Mouse (Mus musculus): Measurements from ENCODE around the gene Krtap28-13. TPM values are rescaled to one million over a fixed set of nuclear protein-coding genes. Genes with fewer than 3 reads are reported as not detected.

Krtap28-13 gene
- total RNA-seq, 1 experiment from 2014 or later = not detected

DNA sequence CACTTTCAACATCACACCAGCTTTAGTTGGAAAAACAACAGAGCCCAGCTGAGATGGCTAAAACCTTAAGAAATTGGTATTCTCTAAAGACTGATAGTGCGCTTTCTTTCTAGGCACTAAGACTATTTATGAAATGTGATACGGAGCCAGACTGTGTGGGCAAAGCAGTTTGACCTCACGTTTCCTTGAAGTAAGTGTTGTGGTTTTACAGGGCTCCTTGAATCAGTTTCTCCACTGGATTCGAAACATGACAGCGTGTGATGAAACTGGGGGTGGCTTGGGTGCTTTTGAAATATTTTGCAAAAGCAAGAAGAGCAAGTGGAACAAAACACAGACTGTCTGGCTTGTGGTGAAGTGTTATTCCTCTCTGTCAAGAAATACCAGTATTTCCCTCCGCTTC, 16.3 kb downstream of the Krtap28-13 start:
- ATAC-seq (replicated peaks; ENCODE audit: low read depth, poor library complexity, severe bottlenecking) = 0 out of 2 replicates have a peak, but pooled peaks have one; percentile 7

DNA sequence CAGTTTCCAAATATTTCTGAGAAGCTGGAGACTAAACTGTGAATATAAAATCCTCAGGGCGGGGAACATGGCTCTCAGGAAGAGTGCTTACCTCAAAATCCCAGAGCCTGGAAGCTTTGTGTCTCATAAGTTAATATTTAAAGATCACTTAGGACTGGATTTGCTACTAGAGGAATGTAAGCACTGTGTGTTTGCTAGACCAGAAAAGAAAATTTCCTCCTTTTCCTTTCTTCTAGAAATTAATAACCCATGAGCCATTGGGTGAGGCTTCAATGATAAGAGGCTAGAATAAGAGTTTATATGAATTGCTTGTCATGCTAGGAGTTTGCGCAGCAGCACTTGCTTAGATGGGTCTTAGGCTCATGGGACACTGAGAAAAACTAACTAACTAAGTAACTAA, 24.1 kb downstream of the Krtap28-13 start:
- no peak for ATAC-seq (replicated peaks; ENCODE audit: low read depth, poor library complexity, severe bottlenecking)

DNA sequence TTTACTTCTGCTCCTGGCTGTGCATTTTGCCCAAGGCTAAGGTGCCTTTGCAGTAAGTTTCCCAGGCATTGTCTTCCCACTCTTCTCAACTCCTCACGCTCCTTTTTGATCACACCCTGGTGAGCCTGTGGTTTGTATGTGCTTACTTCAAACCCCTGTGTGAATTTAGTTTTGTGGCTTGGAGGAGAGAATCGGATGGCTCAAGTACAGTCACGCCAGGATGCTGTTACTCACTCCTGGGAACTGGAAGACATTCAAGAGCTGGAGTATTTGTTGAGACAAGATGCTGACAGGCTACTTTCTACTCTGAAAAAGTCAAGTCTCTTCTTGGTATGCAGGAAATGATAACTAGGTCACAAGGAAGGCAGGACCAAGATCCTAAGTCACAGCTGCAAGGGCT, 30.5 kb downstream of the Krtap28-13 start:
- ATAC-seq (replicated peaks; ENCODE audit: low read depth, poor library complexity, severe bottlenecking) = no peak

DNA sequence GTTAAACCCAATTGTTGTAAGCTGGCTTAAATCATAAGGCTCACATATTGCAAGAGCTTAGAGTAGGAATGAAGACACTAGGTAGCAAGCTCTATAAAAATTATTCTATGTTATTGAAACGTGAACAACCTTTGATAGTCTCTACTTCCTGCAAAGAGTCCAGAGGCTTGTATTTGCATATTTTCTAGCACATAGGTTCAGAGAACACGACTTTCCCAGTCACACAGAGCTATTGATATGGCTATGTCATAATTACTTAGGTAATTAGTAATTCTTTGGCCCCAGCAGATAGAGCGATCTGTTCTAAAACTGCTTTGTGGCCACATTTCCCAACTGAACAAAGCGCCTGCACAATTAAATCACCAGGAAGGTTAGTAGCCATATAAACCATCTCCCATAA, 36.2 kb downstream of the Krtap28-13 start:
- ATAC-seq (replicated peaks; ENCODE audit: low read depth, poor library complexity, severe bottlenecking) = no peak

DNA sequence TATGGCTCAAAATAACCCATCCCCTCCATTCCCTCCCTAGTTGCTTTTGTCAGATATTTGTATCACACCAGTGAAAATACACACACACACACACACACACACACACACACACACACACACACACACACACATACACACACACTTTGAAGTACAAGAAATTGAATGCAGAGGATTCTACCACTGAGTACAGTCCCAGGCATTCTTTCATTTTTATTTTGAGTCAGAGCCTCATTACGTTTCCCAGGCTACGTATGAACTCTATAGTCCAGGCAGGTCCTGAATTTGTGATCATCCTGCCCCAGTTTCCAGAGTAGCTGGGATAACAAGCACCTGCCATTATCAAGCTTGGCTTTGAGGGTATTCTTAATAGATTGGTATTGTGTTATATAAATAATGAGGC, 38.4 kb downstream of the Krtap28-13 start:
- no peak for ATAC-seq (replicated peaks; ENCODE audit: low read depth, poor library complexity, severe bottlenecking)

DNA sequence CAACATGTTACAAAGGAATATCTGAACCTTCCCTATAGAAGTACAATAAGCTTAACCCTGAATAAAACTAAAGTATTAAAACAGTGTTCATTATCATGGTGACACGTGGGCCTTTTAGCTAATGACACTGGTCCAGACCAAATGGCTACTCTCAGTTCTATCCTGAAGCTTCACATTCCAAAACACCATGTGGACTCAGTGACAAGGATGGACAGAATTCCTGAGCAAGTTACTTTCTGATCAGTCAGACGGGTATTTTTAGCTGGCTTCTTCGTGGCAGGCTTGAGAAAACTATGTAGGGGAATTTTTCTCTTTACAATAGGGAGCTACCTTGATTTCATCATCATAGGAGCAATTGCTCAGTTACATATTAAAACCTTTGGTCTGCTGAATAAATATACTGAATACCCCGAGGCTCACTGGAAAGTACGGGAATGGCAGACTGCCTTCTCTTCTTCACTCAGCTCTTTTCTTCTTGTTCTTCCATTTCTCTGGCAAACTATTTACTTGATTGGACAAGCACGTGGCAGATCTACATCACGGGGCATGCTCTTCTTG, 38.9 kb downstream of the Krtap28-13 start:
- ATAC-seq (replicated peaks; ENCODE audit: low read depth, poor library complexity, severe bottlenecking) = no peak

DNA sequence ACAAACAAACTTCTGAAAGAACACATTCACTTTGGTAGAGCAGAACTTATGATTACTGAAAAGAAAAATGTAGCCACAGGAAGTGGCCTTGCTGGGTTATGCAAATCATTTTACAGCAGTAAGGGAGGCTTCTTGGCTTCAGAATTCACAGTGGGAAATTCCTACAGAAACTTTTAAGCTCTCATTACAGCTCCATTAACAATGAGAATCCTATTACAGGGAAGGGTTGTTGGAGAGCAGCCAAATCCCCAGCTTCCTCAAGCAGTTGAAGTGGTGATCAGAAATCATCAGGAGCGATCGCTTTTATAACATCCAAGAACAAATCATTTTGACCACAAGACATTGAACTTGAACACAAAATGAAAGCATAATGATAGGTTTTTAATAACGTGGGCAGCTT, 41.2 kb downstream of the Krtap28-13 start:
- no peak for ATAC-seq (replicated peaks; ENCODE audit: low read depth, poor library complexity, severe bottlenecking)

DNA sequence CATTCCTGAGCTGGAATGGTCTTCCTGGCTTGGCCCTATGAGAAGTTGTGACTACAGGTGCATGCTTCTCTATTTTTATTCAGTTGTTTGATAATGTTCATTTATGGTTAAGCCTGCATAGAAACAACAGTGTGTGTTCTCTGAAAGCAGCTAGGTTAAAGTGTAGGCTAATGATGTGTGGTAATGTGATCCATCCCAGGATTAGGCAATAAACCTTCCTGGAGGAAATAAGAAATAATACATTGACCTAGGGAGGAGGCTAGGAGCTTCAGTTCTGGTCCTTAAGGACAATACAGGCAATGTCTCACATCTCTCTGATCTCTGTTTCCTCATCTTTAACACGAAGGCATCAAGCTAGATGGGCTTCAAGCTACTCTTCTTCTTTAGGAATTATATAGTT, 44.7 kb downstream of the Krtap28-13 start:
- no peak for ATAC-seq (replicated peaks; ENCODE audit: low read depth, poor library complexity, severe bottlenecking)

DNA sequence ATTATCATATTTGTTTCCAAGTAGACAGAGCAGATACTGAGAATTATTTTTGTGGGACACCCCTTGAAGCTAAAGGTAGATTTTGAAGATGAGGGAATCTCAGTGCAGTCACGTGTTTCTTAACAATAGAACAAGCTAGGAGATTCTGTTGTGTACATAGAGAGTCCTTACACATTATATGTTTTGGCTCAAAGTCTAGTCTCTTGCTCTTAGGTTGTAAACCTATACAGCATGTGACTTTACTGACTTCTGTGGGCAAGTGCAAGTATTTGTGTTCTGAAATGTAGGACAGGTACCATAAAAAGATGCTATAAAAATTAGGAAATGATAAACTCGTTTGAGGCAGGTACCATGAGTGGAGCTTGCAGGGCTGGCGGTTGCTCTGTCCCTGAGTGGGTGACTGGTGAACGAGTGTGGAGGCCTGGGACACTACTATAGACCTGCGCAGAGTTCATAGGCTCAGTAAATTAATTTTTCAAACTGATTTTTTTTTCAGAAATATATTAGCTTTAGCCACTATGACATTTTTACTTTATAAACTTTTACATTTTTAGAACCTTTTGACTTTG, 46.8 kb downstream of the Krtap28-13 start:
- ATAC-seq (replicated peaks; ENCODE audit: low read depth, poor library complexity, severe bottlenecking) = no peak

DNA sequence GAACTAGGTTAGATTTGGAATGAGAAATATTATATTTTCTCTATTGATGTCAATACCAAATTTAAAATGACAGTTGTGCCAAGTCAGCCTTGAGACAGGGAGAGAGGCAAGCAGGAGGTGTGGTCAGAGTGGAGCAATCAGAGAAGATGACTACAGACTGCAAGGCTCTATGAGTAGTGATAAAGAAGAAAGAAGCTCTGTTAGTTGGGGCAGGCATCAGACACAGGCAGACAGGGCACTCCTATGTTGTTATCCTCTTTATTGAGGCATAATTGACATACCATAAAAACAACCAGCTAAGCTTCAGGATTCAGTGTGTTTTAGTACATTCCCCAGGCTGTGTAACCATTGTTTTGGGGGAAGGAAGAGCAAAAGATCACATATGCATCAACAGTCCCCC, 50.3 kb downstream of the Krtap28-13 start:
- ATAC-seq (replicated peaks; ENCODE audit: low read depth, poor library complexity, severe bottlenecking) = no peak

Other genes starting within 250 kb of the Krtap28-13 start
- gene Agfg1, start 221.4 kb upstream of the Krtap28-13 start, total RNA-seq (2017) = 32.1 and 33.8 TPM in 2 replicates
- gene A030005L19Rik, start 147.6 kb upstream of the Krtap28-13 start, total RNA-seq (2017) = not detected in 2 replicates
- not detected in 2 replicates for gene A030014E15Rik, start 136.0 kb upstream of the Krtap28-13 start, total RNA-seq (2017)
- not detected in 2 replicates for gene Gm6217, start 129.5 kb upstream of the Krtap28-13 start, total RNA-seq (2017)
- not detected in 2 replicates for gene A030003K21Rik, start 117.5 kb upstream of the Krtap28-13 start, total RNA-seq (2017)
- not detected in 2 replicates for gene Gm7544, start 104.9 kb upstream of the Krtap28-13 start, total RNA-seq (2017)
- not detected in 2 replicates for gene Gm47955, start 100.6 kb upstream of the Krtap28-13 start, total RNA-seq (2017)
- not detected in 2 replicates for gene Gm47959, start 60.4 kb upstream of the Krtap28-13 start, total RNA-seq (2017)
- not detected in 2 replicates for gene Slc19a3, start 22.5 kb upstream of the Krtap28-13 start, total RNA-seq (2017)
- gene Krtap28-10, start 18.4 kb upstream of the Krtap28-13 start, total RNA-seq (2017) = not detected in 2 replicates
- not detected in 2 replicates for gene Gm47969, start 16.0 kb upstream of the Krtap28-13 start, total RNA-seq (2017)
- gene A030005K14Rik, start 1.6 kb upstream of the Krtap28-13 start, total RNA-seq (2017) = not detected in 2 replicates
- not detected in 2 replicates for gene Ccl20, start 55.8 kb downstream of the Krtap28-13 start, total RNA-seq (2017)
- not detected in 2 replicates for gene Daw1, start 98.8 kb downstream of the Krtap28-13 start, total RNA-seq (2017)

All from common myeloid progenitor, adult 5-6 weeks (primary cell).